Mouse (Mus musculus) mesoderm, embryonic 11.5 days (tissue): ENCODE data around the gene Ank2.
"Not testable (repeated sequence)": the region's sequence is repeated elsewhere in the genome, so short reads cannot be mapped to it uniquely, and the experiment has no call there.

Experiments used
- DNase-seq: peaks from one replicate; pipeline ENCODE4 v3.0.0-alpha.2; 2012; ENCODE audit warnings: low read depth, low spot score

Ank2 gene

GRCm38 (mm10) chr3:127485174-127485573 lies 14.0 kb downstream of the Ank2 start:
- no peak for DNase-seq

GRCm38 (mm10) chr3:127481658-127482057 lies 17.5 kb downstream of the Ank2 start:
- DNase-seq, result no peak

- DNase-seq, result not testable (repeated sequence)
Measured at GRCm38 (mm10) chr3:127480369-127480768, 18.8 kb downstream of the Ank2 start.

GRCm38 (mm10) chr3:127474115-127474514 lies 25.0 kb downstream of the Ank2 start:
- no peak for DNase-seq

- DNase-seq, result no peak
Measured at GRCm38 (mm10) chr3:127469164-127469752, 29.9 kb downstream of the Ank2 start.

GRCm38 (mm10) chr3:127468569-127468968 lies 30.6 kb downstream of the Ank2 start:
- DNase-seq, result no peak

GRCm38 (mm10) chr3:127463816-127464480 lies 35.2 kb downstream of the Ank2 start:
- DNase-seq, result peak; percentile 25

- no peak for DNase-seq
Measured at GRCm38 (mm10) chr3:127463165-127463564, 36.0 kb downstream of the Ank2 start.

GRCm38 (mm10) chr3:127462413-127462812 lies 36.7 kb downstream of the Ank2 start:
- DNase-seq, result no peak

- DNase-seq, result no peak
Measured at GRCm38 (mm10) chr3:127460891-127461437, 38.2 kb downstream of the Ank2 start.

GRCm38 (mm10) chr3:127459858-127460257 lies 39.3 kb downstream of the Ank2 start:
- no peak for DNase-seq

GRCm38 (mm10) chr3:127458925-127459324 lies 40.2 kb downstream of the Ank2 start:
- no peak for DNase-seq

- DNase-seq, result no peak
Measured at GRCm38 (mm10) chr3:127458420-127458798, 40.7 kb downstream of the Ank2 start.

GRCm38 (mm10) chr3:127457761-127458419 lies 41.3 kb downstream of the Ank2 start:
- DNase-seq, result no peak

GRCm38 (mm10) chr3:127453738-127454137 lies 45.4 kb downstream of the Ank2 start:
- DNase-seq, result no peak

- DNase-seq, result no peak
Measured at GRCm38 (mm10) chr3:127453254-127453653, 45.9 kb downstream of the Ank2 start.

GRCm38 (mm10) chr3:127452233-127452632 lies 46.9 kb downstream of the Ank2 start:
- DNase-seq, result no peak

- no peak for DNase-seq
Measured at GRCm38 (mm10) chr3:127451741-127452140, 47.4 kb downstream of the Ank2 start.

- DNase-seq, result peak; percentile 55
Measured at GRCm38 (mm10) chr3:127451070-127451469, 48.1 kb downstream of the Ank2 start.

GRCm38 (mm10) chr3:127446173-127446572 lies 53.0 kb downstream of the Ank2 start:
- DNase-seq, result peak; percentile 79

- DNase-seq, result no peak
Measured at GRCm38 (mm10) chr3:127433291-127433690, 65.9 kb downstream of the Ank2 start.

- DNase-seq, result no peak
Measured at GRCm38 (mm10) chr3:127429866-127430265, 69.3 kb downstream of the Ank2 start.

GRCm38 (mm10) chr3:127428527-127428926 lies 70.6 kb downstream of the Ank2 start:
- no peak for DNase-seq
